Mouse (Mus musculus) cerebellum, postnatal 10 days (tissue): ENCODE data around the gene Gatad2b.
A peak's percentile ranks its signal among the peaks of the same experiment; 100 is the strongest.
"Not testable (repeated sequence)": the region's sequence is repeated elsewhere in the genome, so short reads cannot be mapped to it uniquely, and the experiment has no call there.

ENCODE experiments used
- DNase-seq, 2 experiments: peaks; one replicate each; pipeline ENCODE4 v3.0.0; 2021; ENCODE audit warnings: mixed read lengths in 2 of 2

Gatad2b gene

GRCm38 (mm10) chr3:90313367-90313766, 20.4 kb downstream of the Gatad2b start:
- no peak for DNase-seq

DNA sequence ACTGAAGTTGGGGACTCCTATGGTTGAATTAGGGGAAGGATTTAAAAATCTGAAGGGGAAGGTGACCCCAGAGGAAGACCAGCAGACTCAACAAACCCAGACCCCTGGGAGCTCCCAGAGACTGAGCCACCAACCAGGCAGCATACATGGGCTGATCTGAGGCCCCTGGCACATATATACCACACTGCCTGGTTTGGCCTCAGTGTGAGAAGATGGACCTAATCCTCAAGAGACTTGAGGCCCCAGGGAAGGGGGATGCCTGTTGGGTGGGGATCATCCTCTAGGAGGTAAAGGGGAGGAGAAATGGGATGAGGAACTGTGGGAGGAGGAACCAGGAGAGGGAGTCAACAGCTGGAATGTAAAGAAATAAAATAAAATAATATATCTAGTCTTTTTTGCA, 21.3 kb downstream of the Gatad2b start:
- no peak for DNase-seq

GRCm38 (mm10) chr3:90322289-90322688, 29.3 kb downstream of the Gatad2b start:
- DNase-seq: peak; percentile 28 to 32

DNA sequence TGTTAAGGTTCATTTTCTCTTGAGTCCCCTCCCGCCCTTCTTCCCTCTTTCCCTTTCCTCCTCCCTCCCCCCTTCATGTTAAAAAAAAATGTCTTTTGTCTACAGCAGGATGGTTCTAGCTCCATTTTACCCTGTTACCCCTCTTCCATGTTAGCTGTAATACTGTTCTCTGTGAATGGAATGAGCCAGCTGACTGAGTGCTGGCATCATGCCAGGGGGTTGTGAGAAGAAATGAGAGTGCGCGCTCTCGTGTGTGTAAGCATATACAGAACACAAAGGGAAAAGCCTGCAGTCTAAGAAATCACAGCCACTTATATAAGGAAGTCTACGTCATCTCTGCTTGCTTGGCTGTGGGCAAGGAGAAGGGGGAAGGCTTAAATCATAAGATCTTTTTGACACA, 30.1 kb downstream of the Gatad2b start:
- DNase-seq: peak; percentile 90 to 93

DNA sequence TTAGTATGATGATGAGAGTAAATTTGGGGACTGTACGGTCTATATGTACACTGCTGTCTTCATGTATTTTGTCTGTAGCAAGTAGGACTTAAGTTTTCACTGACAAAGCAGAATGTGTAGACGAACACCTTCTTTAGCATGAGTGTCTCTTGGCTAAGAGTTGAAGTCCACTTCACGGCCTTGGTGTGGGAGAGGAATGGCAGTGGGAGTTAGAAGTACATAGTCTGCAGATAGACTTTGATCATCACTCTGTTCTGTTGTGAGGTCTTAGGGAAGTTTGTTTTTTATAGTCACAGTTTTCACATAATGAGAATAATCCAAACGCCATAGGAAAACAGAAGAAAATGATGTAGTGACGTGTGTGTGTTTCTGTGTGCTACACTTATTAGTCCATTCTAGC, 39.5 kb downstream of the Gatad2b start:
- DNase-seq: no peak

DNA sequence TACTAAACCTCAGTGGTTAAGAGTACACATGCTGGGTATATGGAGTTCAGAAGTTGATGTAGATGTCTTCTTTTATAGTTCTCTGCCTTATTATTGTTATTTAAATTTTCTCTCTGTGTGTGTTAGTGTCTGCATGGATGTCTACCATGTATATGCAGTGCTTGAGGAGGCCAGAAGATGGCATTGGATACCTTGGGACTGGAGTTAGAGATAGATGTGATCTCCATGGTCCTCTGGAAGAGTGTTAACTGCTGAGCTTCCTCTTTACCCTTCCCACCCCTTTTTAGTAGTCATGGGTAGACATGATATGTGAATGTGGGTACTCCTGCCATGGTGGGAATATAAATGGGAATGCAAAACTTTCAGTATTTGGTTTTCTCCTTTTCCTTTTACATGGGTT, 42.5 kb downstream of the Gatad2b start:
- DNase-seq: no peak

DNA sequence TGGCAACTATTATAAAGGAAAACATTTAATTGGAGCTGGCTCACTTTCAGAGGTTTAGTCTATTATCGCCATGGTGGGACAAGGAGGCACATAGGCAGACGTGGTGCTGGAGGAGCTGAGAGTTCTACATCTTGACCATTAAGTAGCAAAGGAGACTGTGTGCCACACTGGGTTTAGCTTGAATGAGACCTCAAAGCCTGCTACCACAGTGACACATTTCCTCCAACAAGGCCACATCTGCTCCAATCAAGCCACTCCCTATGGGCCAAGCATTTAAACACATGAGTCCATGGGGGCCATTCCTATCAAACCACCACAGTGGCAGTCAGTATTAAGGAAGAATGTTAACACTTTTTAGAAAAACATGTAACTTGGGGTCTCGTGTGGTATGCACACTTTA, 45.2 kb downstream of the Gatad2b start:
- no peak for DNase-seq

- DNase-seq: no peak
Observed at GRCm38 (mm10) chr3:90340177-90340576, 47.2 kb downstream of the Gatad2b start.

DNA sequence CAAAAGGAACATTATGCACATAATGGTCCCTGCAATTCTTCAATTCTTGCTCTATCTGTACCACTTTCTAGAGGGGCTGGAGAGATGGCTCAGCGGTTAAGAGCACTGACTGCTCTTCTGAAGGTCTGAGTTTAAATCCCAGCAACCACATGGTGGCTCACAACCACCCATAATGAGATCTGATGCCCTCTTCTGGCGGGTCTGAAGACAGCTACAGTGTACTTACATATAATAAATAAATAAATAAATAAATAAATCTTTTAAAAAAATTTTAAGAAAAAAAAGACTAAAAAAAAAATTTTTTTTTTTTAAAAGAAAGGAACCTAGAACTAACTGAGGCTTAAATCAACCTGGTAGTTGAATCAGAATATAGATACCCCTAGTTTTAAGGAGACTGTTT, 49.9 kb downstream of the Gatad2b start:
- not testable (repeated sequence) for DNase-seq

DNA sequence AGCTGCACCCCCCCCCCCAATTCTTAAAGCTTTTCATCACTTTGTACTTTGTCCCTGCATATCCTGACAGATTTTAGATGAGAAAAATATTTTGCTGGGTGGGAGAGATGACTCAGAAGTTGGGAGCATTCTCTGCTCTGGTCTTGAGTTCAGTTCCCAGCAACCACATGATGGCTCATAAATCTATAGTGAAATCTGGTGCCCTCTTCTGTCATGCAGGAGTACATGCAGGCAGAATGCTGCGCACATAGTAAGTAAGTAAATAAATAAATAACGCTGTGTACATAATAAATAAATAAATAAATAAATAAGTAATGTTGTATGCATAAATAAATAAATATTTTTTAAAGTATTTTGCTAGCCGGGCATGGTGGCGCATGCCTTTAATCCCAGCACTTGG, 54.9 kb downstream of the Gatad2b start:
- DNase-seq: no peak

DNA sequence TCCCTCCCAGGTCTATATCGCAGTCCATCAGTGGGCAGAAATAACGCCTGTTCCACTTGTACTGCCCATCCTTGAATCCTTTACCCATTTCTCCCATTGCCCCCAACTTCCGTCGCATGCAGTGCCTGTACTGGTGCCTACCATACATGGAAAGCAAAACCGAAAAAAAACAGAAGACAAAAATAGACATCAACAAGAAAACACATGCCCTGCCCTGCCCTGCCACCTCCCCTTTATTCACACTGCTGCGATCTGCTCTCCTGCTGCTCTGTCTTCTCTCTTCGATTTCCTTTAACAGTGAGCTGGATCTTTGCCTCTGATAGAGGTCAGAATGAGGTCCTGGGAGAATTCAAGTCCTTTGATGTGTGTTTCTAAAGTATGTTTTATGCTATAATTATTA, 65.0 kb downstream of the Gatad2b start:
- DNase-seq: no peak

GRCm38 (mm10) chr3:90359230-90359629, 66.3 kb downstream of the Gatad2b start:
- DNase-seq: no peak

GRCm38 (mm10) chr3:90361476-90361875, 68.5 kb downstream of the Gatad2b start:
- no peak for DNase-seq

GRCm38 (mm10) chr3:90362346-90362745, 69.4 kb downstream of the Gatad2b start:
- no peak for DNase-seq

DNA sequence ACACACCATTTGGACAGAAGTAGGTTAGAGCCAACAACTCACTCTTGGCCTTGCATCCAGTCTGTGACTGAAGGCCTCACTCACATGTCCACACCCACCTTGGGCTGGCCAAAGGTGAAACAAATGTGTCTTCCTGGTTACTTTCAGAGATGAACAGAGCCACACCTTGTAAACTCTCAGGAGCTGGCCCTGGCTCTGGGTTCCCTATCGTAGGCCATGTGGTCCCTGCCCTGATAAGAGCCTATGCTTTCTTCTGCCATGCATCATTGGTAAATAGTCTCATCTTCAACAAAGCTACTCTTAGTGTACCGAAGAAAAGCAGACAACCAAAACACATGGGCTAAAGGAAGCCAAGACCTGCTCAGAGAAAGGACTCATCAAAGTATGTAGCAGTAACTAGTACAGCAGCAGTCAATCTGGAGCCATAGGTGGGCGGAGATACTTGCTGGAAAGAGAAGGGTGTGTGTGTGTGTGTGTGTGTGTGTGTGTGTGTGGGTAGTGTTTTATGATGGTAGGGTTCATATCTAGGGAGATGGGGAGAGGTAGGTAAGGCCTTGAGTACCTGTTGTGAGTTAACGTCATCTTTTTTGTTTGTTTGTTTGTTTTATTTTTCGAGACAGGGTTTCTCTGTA, 74.1 kb downstream of the Gatad2b start:
- no peak for DNase-seq

DNA sequence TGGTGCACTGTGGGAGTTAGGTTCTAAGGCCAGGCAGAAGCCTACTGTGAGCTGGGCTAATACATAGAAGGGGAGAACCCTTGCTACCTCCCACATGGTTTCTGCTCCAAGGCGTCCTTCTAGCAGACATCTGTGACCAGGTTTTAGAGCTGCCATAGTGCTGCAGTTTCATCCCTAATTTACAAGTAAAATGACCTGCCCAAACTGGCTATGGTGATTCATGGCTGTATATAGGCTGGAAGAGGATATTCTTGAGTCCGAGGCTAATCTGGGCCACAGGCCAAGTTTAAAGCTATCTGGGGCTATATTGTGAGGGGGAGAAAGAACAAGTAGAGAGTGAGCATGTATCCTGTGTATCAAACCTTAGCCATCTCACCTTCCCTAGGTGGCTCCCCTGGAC, 76.1 kb downstream of the Gatad2b start:
- no peak for DNase-seq

GRCm38 (mm10) chr3:90371857-90372256, 78.9 kb downstream of the Gatad2b start:
- peak in 1 of 2 experiments; percentile 23 for DNase-seq

DNA sequence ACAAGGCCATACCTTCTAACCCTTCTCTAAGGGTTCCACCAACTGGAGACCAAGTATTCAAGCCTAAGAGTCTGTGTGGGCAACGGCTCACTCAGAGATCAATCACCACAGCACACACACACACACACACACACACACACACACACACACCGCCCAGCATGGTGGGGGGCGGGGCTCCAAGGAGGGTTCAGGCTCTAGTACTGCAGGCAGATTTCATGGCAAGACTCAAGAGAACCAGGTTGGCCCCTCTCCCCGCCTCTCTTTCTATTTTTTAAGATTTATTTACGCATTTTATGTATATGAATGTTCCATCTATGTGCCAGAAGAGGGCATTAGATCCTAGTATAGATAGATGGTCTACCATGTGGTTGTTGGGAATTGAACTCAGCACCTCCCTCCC, 79.8 kb downstream of the Gatad2b start:
- DNase-seq: peak in 1 of 2 experiments; percentile 24

GRCm38 (mm10) chr3:90373432-90374028, 80.6 kb downstream of the Gatad2b start:
- peak; percentile 93 to 96 for DNase-seq

GRCm38 (mm10) chr3:90374368-90374767, 81.4 kb downstream of the Gatad2b start:
- DNase-seq: no peak

DNA sequence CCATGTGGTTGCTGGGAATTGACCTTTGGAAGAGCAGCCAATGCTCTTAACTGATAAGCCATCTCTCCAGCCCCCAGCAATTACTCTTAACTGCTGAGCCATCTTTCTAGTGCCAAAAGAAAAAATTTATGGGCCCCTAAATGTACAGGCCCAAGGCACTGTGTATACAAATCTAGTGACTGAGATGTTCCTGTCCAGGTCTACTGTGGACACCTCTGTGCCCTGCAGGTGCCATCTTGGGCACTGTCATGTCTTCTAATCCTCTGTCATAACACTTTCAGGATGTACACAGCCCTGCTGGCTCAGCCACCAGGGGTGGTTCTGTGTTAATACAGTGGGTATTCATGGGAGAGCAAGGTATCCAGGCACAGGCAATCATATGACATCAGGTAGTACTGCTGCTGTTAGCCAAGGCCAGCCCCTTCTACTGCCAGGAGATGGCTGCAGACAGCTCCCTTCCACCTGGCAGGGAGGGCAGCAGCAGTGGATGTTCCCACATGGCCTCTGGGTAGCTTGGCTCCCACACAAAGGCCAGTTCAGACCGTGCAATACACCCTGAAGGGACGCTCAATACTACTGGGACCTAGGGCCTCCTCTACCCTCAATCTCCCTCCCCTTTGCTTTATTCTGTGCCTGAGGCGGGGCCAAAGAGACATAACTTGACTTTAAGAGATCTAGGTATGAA, 82.7 kb downstream of the Gatad2b start:
- DNase-seq: no peak

DNA sequence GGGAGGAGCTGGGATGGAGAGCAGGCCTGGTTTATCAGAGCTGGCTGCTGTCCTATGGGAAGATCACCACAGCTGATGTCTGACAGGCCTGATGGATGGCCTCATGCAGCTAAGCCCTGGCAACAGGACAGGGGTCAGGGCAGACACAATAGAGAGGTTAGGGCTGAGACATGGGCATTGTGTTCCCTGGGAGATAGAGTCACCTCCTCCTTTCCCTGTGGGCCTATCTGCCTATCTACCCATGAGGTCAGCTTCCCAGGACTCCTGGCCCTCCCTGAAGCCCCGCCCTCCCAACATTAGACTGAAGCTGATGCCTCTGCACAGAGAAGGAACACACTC, 83.2 kb downstream of the Gatad2b start:
- no peak for DNase-seq

DNA sequence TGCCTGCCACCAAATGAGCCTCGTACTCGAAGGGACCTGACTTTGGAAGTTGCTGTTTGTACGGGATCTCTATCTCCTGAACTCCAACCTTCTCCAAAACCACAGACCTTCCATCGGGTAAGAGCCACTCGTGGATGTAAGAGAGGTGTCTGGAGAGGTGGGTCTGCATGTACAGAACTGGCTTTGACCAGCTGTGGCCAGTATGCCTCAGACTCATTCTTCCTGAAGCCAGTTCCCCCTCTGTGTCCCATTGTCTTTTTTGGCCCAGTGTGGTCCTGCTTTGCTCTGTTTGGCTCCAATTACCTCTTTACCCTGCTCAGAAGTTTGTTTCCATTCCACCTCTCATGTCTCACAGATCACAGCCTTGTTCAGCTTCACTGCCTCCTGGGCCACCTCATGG, 85.5 kb downstream of the Gatad2b start:
- DNase-seq: no peak

DNA sequence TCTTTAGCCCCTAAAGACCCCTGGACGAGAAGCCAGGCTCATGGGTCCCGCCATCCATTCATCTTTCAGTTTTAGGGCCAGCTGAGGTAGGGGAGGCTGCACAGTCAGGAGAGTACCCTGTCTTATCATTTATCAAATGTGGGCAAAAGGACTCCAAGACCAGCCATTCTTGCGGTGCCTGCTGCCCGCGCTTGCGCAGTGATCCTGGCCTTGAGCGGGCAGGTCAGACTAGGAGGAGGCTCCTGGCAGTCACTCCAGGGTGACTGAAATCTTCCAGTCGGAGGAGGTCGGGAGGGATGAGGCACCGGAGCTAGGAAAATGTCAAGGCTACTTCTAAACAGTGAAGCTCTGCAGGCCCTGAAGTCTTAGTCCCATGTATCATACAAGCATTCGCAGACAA, 88.7 kb downstream of the Gatad2b start:
- DNase-seq: no peak

DNA sequence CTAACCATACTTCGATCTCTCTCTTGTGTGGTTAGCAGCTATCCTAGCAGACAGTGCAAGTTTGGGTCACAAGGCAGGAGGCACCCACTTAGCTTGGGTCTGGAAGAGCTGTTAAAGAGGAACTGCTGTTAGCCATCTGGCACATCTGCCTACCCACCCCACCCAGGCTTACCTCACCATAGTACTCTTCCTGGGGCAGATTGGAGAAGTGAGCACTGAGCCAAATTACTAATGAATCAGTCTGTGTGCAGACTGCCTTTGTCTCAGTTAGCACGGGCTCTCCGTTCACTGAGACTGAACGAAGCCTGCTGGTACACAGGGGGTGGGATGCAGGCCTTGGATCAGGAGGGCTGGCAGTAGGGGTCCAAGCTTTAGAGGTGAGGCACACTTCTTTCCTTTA, 90.7 kb downstream of the Gatad2b start:
- DNase-seq: peak; percentile 58 to 63
